Mouse (Mus musculus) embryonic fibroblast, embryonic 13.5 days (primary cell): Measurements from ENCODE around the gene Cacna1a.

Source experiments
- CTCF ChIP-seq: IDR thresholded peaks from 2 replicates; pipeline ENCODE4 v1.5.1; 2011; ENCODE audit warnings: mild to moderate bottlenecking, control low read depth, low read length, moderate library complexity, borderline replicate concordance; ENCODE audit not compliant: insufficient read depth
- POLR2A ChIP-seq: IDR thresholded peaks from 2 replicates; pipeline ENCODE4 v1.6.1; 2011; ENCODE audit warnings: low read depth, mild to moderate bottlenecking, control low read depth, low read length, moderate library complexity

DNA sequence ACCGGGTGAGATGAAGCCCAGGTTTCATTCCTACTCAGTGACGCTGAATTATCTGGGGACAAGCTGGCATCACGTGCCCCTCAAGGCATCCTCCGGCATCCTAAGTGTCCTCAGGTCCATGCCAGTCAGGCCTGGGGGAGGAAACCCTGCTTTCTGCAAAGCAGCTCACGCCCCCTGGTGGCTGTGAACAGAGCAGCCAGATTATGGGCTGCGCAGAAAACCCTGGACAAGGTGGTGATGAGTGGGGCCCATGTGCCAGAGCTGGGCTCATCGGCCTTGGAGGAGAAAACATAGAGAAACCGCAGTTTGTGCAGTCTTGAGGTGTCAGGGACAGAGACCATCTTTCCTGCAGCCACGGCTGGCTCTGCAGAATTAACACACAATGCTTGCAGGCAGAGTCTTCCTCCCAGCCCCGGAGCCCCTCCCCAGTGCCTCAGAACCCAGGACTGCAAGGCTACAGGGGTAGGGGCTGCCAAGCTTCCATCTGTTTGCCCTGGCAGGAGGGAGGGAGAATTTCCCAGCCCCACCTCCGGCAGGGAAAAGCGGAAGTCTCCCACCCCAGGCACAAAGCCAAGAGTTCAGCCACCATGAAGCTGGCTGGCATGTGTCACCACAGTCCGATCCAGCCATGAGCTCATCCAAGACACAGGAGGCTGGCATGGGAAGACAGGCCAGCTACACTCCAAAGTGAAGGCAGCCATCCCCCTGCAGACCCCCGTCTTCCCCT, 166.2 kb downstream of the Cacna1a start:
- peak; percentile 77 for TF ChIP-seq CTCF
- no peak for TF ChIP-seq POLR2A
